Mouse (Mus musculus) CH12F3 (cell line): Measurements from ENCODE around the gene Ccr6.

ENCODE experiments used
- in situ Hi-C: fragments of 300-500 bp; cut with MboI; formaldehyde crosslinking; loops from 2 replicates; pipeline ENCODE4 v1.14.3; 2020; ENCODE audit warnings: low sequenced_read_pairs

Ccr6 gene

GRCm38 (mm10) chr17:8282821-8283525 is 47.1 kb downstream of the Ccr6 start, which contains the start of gene Mpc1:
TSS of gene Mpc1 (plus strand) at chr17:8282904.
- in situ Hi-C loops, result no loop called here

GRCm38 (mm10) chr17:8283526-8284253 is 47.8 kb downstream of the Ccr6 start:
- in situ Hi-C loops, result no loop called here

DNA sequence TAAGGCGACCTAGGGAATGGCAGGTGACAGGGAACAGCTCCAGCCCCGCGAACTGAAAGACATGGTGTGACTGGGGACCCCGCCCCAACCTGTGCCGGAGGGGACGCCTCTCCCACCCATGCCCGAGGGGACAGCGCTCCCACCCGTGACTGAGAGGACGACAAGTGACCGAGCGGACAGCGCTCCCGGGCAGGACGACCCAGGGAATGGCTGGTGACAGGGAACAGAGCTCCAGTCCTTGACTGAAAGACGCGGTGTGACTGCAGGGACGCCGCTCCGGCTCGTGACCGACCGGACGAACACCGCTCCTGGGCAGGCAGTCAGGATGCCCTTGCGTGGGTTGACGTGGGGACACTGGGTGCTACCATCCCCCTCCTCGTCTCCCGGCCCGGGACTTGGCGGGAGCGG is 48.4 kb downstream of the Ccr6 start:
- in situ Hi-C loops, result no loop called here

- in situ Hi-C loops, result no loop called here
Observed at GRCm38 (mm10) chr17:8285056-8285455, 49.2 kb downstream of the Ccr6 start.

DNA sequence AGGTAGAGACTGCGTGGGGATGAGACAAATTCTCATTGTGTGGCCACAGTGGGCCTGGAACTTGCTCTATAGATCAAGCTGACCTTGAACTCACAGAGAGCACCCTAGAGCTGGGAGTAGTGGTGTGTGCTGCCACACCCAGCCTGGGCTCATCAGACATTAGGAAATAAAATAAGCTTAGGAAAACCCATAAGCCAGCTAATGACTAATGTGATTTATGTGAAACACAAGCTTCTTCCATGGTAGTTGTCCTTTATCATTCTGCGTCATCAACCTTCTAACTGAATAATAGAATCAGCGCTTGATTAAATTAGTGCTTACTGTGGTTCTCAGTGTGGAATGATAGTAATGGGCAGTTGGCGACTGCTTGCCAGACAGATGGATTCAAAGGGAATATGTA is 51.1 kb downstream of the Ccr6 start:
- in situ Hi-C loops, result no loop called here

DNA sequence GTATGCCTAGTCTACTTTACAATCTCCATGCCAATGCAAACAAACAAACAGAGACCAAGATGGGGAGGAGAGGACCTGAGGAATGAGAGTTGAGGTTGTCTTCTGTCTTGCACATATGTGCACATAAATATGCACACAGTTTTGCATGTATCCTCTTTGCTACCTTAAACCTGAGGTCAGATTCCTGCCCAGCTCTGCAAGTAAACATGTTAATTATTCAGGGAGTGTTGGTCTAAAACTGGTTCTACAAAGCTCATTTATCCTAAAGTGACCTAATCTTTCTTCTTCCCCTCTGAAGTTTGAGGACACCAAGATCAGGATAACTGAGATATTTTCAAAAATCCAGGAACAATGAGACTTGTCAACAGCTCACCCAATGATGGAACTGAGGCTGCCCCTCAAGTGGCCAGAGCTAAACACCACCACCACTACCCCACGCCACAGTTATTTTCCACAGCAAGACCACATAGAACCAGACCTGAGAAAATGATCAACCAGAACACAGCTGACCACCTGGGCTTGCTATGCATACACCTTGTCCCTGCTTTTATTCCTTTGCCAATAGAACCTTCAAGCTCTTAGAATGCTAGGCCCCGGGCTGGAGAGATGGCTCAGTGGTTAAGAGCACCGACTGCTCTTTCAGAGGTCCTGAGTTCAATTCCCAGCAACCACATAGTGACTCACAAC is 54.3 kb downstream of the Ccr6 start:
- in situ Hi-C loops, result no loop called here

- in situ Hi-C loops, result no loop called here
Observed at GRCm38 (mm10) chr17:8290736-8291135, 54.9 kb downstream of the Ccr6 start.

GRCm38 (mm10) chr17:8295825-8296224 is 60.0 kb downstream of the Ccr6 start:
- in situ Hi-C loops, result no loop called here

GRCm38 (mm10) chr17:8296313-8296844 is 60.5 kb downstream of the Ccr6 start:
- in situ Hi-C loops, result no loop called here

GRCm38 (mm10) chr17:8297746-8298145 is 61.9 kb downstream of the Ccr6 start:
- in situ Hi-C loops, result no loop called here

DNA sequence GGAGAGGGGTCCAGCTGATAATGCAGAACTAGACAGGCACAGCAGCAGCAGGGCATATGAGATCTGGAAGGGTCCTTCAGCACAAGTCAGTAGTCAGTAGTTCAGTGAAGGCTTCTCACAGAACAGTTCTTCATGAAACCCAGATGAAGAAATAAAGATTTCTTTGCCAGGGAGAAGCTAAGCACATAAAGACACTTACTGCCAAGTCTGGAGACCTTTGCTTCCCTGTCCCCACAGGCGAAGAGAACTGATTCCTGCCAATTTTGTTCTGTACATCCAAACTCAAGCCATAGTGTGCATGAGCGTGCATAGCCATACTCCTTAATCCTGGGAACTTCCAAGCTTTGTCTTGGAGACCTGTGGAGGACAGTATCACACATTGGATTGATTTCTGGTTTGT is 62.4 kb downstream of the Ccr6 start:
- in situ Hi-C loops, result no loop called here

DNA sequence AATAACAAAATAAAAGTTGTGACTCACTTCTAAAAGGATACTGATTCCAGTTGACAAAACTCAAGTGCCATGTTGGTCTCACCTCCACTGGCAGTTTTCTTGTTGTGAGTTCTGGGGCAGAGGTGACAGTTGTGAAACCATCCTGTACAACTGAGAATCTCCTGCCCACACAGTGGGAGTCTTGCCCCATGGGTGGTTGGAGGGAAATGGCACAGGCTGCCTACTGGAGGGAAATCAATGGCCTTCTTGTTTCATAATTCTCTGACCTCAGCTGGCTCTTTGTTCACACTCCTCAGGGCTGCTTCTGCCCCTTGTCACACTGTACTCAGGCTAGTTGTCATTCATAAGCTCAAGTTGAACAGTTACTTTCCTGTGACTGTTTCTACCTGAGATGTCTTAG is 63.7 kb downstream of the Ccr6 start:
- in situ Hi-C loops, result no loop called here

DNA sequence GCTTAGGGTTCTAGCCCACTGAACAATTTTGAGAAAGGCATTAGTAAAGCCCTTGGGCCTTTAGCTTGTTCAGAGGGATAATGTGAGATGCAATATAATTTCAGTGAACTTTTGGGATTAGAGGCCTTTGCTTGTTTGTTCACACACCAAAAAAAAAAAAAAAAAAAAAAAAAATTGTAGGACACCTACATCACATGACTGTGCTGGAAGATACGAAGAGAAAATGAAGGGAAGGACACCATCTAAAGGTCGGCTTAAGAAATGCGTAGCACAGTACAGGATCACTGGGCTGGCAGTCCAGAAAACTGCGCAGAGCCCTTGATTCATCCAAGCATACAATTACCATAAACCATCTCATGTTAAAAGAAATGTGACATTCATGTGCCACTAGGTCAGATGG is 65.7 kb downstream of the Ccr6 start:
- in situ Hi-C loops, result no loop called here

DNA sequence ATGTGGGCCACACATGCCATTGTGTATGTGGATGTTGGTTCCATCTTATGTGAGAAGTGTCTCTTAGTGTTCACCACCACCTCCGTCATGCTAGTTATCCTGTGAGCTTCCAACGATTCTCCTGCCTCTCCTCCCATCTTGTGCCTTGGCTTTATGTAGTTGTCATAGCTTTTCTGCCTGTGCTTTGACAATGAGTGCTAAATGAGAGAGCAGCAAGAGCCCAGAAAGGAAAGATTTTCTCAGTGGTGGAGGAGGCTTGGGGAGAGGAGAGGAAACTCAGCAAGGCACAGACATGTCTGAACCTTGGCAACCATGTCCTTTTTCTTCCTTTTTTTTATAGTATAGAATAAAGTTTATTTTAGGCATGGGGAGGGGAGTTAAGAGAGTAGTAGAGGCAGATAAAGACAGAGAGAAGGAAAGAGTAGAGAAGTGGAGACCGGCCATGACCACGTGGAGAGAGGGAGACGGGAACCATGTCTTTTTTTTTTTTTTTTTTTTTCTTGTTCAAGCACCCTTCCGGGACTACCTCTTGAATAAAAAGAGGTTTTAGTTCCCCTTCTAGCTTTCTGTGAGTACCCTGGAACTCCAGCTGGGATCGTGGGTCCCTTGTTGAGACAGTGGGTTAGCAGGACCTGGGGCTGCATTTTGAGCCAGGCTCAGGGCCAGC is 67.1 kb downstream of the Ccr6 start:
- in situ Hi-C loops, result no loop called here

DNA sequence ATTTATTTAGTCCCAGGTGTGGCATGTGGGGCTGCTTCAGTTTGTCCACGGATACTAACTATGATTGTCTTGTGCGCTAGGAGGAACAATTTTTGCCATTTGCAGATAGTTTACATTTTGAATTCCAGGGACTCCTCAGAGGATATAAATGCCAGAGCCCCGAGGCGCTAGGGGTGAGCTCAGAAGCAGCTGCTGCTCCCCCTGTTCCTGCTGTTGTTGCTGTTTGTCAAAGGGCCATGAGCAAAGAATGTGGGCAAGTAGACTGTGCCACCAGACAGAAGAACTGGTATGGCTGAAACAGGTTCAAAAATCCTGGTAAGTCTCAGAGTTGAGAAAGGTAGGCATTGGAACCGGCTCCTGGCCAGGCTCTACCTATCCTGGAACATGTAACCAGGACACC is 67.8 kb downstream of the Ccr6 start:
- in situ Hi-C loops, result no loop called here

DNA sequence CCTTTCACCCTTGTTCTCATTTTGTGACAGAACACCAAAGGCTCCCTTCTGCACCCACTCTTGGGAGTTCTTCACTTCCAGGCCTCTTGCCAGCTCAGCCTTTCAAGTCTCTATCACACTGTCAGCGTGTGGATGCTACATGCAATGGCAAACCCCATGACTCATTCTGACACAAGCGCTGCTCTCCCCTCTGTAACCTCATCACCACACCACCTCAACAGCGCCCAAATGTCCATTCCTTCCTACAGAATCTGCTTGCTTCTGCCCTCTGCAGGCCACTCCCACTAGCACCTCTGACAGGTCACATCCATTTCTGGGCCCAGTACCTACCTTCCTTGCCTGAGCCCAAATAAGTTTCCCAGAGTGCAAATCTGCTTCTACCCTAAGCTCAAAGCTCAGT is 70.0 kb downstream of the Ccr6 start:
- in situ Hi-C loops, result no loop called here
